Mouse (Mus musculus) v-Abl transformed pro-B cells (cell line): ENCODE results near the gene Masp1.

ENCODE experiments used
- in situ Hi-C, 2 experiments: fragments of 400-800 bp; cut with MboI; formaldehyde crosslinking; loops; one replicate each; pipeline ENCODE4 v1.15.1; 2025; ENCODE audit not compliant: unreplicated experiment in 2 of 2

Masp1 gene

DNA sequence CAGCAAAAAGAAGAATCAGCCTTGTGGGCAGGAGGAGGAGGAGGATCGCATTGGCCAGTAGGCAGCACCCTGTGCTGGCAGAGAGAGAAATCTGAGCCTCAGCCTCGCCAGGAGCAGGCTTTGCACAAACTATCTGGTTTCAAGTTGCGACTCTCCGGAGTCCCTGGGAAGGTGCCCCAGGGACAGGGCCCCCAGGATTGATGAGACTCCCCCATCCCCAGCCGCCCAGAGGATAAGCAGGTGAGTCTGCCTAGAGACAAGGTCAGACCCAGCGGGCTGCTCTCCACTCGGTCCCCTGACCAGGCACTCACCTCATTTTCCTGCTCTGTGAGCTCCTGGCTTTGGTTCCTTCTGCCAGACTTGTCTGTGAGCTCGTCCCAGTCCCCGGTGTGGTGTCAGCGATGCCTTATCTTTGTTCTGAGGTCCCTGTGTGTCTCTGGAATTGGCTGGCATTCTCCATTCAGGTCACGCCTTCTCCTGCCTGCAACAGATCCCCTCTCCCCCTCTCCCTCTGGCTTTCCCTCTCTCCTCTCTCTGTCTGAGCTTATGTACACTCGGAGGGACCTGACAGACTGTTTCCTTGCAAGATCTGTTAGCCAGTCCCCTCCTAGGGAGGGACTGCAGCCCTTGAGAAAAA, at the start of gene Masp1, which contains the start of gene Rtp4:
Gene Masp1 (minus strand): TSS at position 581 of the 637 bp plus-strand sequence.
Gene Rtp4 (plus strand): TSS at position 57 of the 637 bp plus-strand sequence.
- in situ Hi-C loops: no loop called here

DNA sequence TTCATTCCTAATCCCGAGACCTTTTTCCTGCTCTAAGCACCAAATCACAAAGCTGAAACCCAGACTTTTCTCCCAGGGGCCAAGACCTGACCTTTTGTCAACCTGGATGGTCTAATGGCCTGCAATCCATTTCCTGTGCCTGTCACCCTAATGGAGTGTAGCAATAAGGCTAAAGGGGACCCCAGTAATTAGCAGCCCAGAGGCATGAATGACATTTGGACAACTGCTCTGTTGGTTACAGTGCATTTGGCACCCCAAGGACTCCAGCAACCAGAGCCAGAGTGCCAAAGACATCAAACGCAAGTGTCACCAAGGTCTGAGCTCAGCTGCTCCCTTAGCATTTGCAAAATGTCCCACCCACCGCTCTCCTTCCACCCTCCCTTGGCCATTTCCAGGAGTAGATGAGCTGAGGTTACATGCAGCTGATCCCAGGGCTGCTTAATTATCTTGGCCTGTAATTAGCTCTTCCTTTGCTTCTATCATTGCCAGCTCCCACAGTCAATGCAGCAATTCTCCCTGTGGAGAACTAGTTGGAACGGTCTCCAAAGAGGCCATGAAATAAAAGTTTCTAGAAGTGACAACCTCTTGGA, 47.8 kb upstream of the Masp1 start:
- in situ Hi-C loops: loop anchor here in 1 of 2 experiments (25.0 kb wide), 1 partner anchor 1794 kb away; no protein-coding TSS in a partner anchor

DNA sequence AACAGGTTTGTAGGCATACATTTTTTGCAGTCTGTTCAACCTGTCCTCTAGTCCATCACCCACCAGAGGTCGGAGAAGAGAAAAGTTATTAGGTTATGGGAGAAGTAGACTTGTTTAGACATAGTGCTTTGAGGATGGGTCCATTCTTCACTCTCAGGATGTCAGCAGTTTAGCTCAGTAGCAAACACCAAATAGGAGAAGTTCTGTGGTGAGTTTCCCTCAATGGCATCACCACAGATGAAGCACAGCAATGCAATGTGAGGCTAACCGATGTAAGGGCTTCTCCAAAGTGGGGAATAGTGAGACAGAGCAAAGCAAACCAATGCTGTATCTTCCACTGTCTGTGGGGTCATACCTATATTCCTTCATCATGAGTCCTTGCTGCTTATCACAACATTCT, 37.1 kb upstream of the Masp1 start:
- in situ Hi-C loops: loop anchor here in 1 of 2 experiments (25.0 kb wide), 1 partner anchor 1805 kb away; no protein-coding TSS in a partner anchor

DNA sequence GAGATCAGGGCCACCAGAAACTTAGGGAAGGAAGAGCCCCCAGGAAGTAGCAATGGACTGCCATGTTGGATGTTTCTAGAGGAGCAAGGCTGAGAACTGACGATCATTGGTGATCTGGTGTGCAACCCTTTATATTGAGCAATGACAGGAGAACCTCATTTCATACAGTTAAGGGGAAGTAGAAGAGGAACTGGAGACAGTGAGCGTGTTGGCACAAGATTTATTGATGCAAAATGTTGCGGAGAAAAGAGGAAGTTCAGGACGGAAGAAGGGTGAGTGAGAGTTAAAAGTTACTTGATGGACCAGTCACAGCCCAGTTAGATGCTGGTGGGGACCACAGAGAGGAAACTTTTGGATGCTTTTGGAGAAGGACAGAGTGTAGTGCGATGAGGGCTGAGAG, 36.6 kb upstream of the Masp1 start:
- in situ Hi-C loops: loop anchor here in 1 of 2 experiments (25.0 kb wide), 1 partner anchor 1805 kb away; no protein-coding TSS in a partner anchor

DNA sequence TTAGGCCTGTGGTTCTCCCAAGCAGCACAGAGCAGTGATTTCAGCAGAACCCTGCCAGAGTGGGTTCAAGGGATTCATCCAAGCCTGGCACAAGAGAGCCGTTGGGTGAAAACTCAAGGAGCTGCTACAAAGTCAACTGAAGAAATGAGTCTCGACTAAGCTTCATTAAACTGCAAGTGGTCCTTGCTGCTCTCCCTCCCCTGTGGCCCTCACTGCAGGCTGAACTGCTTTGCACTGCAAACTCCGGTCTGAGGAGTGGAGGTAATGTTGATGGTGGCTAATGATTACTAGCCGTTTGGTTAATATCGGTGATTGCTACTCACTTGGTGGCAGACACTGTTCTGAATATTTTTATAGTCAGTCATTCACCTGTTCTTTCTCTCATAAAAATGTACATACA, 34.1 kb upstream of the Masp1 start:
- in situ Hi-C loops: loop anchor here (5.0 to 25.0 kb wide), 3 partner anchors 343 to 1808 kb away; no protein-coding TSS in a partner anchor

DNA sequence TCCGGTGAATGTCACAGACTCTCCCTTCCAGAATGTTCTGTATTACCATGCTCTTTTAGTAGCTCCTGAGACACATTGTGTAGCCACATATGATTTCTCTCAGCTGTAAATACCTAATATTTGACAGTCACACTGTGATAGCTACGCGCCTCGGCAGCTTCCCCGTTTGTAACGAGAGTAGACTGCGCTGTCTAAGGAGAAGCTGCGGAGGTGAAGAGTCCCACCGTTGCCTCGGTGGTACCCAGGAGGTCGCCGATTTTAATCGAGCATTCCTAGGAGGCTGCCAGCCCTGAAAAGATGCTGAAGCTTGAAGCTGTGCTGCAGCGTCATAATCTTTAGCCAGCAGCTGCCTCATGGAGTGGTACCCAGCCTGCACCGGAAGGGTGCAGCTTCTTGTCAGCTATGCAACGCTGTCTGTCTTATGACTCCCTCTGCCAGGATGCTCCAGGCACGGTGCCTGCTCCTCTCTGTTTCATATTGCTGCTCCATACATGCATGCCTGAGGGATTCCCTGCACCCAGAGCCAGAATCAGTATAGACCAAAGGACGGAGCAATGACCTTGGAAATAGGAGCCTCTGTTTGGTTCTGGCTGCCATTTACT, 30.5 kb upstream of the Masp1 start:
- in situ Hi-C loops: loop anchor here (5.0 to 25.0 kb wide), 3 partner anchors 346 to 1811 kb away; no protein-coding TSS in a partner anchor

DNA sequence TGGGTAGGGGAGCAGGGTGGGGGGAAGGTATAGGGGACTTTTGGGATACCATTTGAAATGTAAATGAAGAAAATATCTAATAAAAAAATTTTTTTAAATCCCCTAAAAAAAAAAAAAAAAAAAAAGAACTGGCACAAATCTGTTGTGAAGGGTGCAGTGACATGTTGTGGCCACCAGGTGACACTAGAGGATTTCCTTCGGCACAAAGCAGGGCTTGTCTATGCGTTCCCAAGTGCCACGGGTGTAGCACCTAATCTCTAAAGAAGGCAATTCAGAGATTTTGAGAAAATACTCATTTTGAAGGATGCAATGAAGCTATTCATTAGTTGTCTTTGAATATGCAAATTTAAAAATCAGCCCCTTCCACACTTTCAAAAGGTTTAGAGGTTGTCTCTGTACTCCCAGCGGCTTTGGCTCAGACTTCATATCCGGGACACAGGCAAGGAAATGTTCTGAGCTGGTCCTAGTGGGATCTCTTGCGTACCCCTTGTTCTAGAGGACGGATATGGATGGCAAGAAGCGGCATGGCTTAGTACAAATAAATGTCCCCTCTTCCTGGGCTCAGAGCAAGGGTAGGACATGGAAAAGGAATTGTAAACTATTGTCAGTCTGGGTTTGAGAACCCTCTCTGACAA, 29.8 kb upstream of the Masp1 start:
- in situ Hi-C loops: loop anchor here (5.0 to 25.0 kb wide), 3 partner anchors 347 to 1812 kb away; no protein-coding TSS in a partner anchor

DNA sequence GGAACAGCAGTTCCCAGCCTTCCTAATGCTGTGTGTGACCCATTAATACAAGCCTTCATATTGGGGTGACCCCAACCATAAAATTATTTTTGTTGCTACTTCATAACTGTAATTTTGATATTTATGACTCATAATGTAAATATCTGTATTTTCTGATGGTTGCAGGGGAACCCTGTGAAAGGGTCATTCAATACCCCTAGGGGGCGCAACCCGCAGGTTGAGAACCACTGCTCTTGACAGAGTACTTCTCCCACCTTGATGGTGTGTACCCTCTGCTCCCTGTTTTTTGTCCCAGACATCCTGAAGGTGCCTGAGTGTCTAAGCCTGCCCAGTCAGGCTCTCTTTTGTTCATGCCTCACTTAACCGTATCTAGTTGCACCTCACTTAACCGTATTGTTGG, 27.2 kb upstream of the Masp1 start:
- in situ Hi-C loops: loop anchor here in 1 of 2 experiments (5.0 to 10.0 kb wide), 2 partner anchors 410 to 463 kb away; no protein-coding TSS in a partner anchor

DNA sequence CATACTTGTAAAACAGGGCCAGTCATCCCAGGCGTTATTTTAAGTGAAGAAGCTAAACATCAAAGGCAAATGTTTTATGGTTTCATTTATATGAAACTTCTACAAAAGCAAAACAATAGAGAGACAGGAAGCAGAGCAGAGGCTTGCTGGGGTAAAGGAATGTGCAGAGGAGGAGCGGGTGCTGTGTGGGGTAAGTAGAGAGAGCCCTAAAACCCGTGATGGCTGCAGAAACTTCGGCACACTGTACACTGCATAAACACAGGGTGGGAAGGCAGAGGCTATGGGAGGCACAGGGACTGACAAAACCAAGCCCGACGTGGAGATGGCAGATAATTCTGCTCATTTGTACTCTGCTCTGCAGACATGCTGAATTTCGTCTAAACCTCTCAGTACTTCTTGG, 23.7 kb upstream of the Masp1 start:
- in situ Hi-C loops: loop anchor here in 1 of 2 experiments (10.0 kb wide), 1 partner anchor 460 kb away; no protein-coding TSS in a partner anchor

DNA sequence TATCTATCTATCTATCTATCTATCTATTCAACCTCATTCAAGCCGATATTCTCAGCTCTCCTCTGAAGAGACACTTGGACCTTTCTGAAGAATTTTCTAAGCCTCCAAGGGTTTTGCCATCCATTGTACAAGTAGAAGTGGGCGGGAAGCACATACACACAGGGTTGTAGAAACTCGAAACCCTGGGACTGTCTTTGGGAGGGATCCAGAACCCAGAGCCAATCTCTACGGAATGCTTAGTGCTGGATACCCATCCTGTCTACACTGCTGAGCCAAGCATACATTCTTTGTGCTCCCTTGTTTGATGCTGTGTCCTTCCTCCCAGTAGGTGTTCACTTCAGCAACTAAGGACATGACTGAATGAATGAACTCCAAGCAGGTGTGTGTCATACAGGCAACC, 22.3 kb upstream of the Masp1 start:
- in situ Hi-C loops: loop anchor here in 1 of 2 experiments (10.0 kb wide), 1 partner anchor 458 kb away; no protein-coding TSS in a partner anchor

DNA sequence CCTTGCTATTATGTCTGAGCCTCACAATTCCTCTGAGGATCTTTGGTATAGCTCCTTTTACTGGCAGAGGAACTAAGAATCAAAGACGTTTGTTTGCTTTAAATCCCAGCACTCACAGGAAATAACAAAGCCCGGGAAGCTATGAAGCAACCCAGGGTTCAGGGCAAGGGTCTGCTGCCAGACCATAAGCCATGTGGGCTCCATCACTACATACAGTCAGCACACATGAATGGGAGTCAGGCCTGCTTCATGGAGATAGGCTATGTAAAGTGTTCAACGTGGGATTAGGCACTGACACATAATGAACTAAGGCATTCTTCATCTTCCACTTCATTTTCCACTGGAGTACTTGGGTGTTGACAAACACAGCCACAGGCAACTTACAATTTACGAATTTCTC, 20.4 kb upstream of the Masp1 start:
- in situ Hi-C loops: loop anchor here in 1 of 2 experiments (10.0 kb wide), 1 partner anchor 456 kb away; no protein-coding TSS in a partner anchor

DNA sequence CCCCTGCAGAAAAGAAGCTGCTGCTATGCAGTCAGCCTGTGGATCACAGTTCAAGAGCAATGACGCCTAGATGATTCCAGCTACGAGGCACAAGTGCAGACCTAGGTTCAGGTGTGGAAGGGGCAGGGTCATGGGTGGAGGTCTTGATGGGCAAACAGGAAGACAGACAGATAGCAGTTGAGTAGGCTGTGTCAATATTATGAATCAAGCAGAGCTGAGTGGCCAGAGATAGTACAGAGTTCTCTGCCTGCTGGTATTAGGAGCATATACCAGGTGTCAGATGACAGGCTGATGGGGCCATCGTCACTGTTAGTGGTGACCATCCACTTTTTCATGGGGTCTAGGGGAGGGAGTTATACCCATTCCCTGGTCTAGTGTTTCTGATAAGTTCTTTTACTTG, 13.1 kb upstream of the Masp1 start:
- in situ Hi-C loops: no loop called here

DNA sequence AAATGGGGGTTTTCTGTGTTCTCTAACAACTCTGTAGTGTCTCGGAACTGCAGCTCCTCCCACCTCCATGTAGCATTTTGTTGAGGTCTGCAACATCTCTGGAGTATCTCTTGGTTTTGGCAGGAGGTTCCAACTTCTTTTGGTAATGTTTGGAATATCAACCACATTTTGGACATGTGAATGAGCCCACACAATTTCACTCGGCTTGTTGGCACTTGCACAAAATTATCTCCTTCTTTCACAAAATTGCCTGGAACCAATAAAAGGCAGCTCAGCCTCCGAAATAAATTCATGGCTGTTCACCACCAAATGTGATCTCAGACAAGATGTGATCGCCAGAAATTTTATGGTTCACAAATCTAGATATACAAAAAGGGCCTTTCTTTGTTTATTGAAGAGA, 8.6 kb upstream of the Masp1 start:
- in situ Hi-C loops: no loop called here

DNA sequence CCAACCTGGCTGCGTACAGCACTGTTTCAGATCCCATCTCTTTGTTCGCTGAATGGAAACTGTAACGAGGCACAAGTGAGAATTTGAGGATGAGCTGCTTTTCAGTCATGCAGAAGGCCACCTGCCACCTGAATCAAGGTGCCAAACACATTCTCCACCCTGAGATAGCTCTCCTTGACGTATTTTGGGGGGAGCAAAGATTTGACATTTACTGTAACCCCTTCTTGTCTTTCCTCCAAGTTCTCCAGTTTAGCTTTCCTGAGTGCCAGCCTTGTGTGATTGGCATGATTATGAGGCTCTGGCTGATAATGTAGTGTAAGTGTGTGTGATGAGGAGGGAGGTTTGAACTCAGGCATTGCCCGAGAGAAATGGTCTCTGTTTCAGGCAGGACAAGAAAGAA, 1.5 kb upstream of the Masp1 start:
- in situ Hi-C loops: no loop called here

DNA sequence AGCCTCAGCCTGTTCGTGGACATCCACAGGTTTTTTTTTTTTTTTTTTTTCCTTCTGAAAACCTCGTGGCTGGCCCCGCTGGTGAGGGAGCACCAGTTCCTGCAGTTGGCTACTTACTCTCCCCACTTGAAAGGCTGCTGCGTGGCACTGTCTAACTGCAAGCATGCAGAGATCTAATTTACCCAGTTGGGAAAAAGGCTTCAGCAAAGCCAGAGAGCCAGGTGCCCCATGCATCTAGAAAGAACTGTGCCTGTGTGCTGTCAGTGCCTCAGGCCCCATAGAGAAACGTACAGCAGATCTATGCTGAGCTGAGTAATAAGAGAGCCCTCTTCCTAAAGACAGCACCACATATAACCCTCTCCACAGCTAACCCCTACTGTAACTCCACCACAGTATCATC, 477 bp upstream of the Masp1 start:
- in situ Hi-C loops: no loop called here

DNA sequence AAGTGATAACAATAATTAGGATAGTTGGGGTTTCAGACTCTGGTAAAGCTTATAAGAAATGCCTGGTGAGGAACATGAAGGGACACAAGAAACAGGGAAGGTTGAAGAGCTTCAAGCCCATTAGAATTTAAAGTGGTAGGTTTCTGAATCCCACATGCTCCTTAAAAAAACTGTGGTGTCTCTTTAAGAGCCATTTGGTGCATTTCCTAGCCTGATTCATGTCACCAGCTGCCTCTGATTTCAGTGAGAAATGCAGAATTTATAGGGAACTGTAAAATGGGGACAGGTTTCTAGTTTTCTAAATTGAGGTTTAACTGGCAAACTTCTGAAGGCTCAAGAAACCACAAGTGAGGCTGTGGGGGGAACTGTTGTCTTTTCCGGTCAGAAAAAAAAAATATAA, 844 bp downstream of the Masp1 start:
- in situ Hi-C loops: no loop called here

DNA sequence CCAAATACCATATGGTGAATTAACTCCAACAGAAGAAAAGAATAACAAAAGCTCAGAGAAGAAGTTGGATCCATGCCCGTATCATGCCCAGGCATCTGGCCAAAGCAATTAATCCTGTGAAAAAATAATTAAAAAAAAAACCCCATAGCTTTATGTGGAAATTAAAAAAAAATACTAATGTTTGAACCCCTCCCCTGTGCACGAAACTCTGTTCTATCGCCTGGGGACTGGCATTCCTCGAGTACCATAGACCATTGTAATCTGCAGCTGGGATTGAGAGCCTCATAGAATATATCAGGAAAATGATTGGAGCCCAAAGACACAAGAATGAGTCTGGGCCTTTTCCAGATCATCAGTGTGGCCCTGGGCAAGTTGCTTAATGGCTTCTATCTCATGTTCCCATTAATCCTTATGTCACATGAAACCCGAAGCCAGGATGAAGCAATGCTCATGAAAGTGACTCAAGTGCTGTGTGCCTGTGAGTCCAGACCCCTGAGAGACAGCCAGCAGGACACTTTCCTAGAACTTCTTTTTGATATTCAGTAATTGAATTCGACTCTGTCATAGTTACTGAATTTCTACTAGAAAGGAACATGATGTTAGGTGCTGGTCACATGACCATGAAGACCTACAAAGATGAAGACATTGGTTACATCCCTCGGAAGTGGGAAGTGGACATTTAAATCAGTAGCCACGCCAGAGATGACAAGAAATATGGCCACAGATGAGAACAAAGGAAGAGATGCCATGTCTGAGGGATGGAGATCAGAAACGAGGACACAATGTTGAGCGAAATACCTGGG, 1.8 kb downstream of the Masp1 start:
- in situ Hi-C loops: no loop called here

DNA sequence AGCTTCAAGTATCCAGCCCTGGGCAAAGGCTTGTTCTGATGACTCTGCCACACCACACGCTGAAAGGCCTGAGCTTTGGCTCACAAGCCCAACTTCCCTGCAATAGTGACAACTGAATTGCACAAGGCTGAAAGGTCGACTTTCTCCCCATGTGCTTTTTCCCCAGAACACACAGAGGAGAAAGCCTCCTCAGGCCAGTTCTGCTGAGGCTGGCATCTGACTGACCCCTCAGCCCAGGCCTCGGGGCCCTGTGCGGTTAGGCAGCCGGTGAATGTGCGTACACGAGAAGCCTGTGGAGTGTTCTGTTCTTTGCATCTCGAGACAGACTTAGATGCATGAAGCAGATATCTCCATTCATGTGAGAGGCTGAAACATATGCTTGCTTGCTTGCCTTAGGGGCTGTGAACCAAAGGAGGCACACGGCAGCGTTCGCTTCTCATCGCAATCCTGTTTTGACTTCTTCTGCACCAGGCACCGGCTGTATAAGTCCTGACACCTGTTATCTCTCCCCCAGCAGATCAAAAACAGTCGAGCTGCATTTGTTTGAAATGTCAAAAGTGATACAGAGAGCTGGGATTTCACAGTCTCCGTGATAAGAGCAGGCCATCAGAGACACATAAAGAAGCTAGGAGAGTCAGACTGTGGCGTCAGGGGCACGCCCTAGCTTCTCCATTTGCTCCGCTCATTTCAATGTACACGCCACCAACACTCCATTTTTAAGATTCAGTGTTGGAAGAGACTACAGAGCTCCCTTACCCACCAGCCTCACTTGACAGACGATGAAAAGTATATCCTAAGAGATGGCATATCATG, 2.7 kb downstream of the Masp1 start:
- in situ Hi-C loops: no loop called here

DNA sequence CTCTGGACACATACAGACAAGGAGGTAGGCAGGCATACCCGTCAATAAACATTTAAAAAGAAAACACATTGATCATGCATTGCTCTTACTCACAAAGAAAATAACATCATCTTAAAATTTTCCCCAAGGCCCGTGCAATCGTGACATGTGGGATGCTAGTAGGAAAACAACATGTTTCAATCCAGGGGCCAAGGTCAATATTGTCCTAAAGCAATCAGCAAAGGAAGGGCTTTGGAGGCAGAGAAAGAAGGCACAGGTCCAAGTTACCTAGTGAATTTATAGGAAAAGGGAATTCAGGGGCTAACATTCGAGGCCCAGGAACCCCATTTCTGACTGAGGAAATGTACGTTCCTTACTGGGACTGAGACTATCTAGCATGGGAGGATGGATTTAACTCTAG, 3.4 kb downstream of the Masp1 start:
- in situ Hi-C loops: no loop called here
